Mouse (Mus musculus) thymus, adult 2 months (tissue): Measurements from ENCODE around the gene Chil1. TPM values are rescaled to one million over a fixed set of nuclear protein-coding genes. Genes with fewer than 3 reads are reported as not detected.

Experiments used
- DNase-seq: peaks from one replicate; pipeline ENCODE4 v3.0.0; 2021
- H3K27ac ChIP-seq: fragments of 200-500 bp; 2 replicates; pipeline ENCODE4 v1.5.1; 2012; ENCODE audit warnings: low read length, control low read depth; ENCODE audit not compliant: control insufficient read depth, insufficient read depth
- H3K27me3 ChIP-seq: fragments of 200-500 bp; 2 replicates; pipeline ENCODE4 v1.6.1; 2012; ENCODE audit warnings: mild to moderate bottlenecking, low read length, moderate library complexity, mixed read lengths; ENCODE audit not compliant: control insufficient read depth, insufficient read depth
- H3K36me3 ChIP-seq: fragments of 200-500 bp; 2 replicates; pipeline ENCODE4 v1.6.1; 2012; ENCODE audit warnings: mild to moderate bottlenecking, low read length, moderate library complexity; ENCODE audit not compliant: control insufficient read depth, insufficient read depth
- H3K4me1 ChIP-seq: fragments of 200-500 bp; replicated peaks from 2 replicates; pipeline ENCODE4 v1.6.1; 2012; ENCODE audit warnings: low read length; ENCODE audit not compliant: control insufficient read depth, insufficient read depth
- H3K4me3 ChIP-seq: fragments of 200-500 bp; 2 replicates; pipeline ENCODE4 v1.5.1; 2012; ENCODE audit warnings: mild to moderate bottlenecking, low read length, control low read depth, moderate library complexity; ENCODE audit not compliant: control insufficient read depth, insufficient read depth
- CTCF ChIP-seq: fragments of 200-500 bp; IDR thresholded peaks from 2 replicates; pipeline ENCODE4 v1.5.1; 2012; ENCODE audit warnings: mild to moderate bottlenecking, control low read depth, low read length, moderate library complexity, borderline replicate concordance; ENCODE audit not compliant: control insufficient read depth, poor library complexity, insufficient read depth; ENCODE audit errors: extremely low read depth
- POLR2A ChIP-seq: fragments of 200-500 bp; IDR thresholded peaks from 2 replicates; pipeline ENCODE4 v1.6.1; 2012; ENCODE audit warnings: mild to moderate bottlenecking, low read length, control low read depth, moderate library complexity; ENCODE audit not compliant: control insufficient read depth, poor library complexity, insufficient read depth; ENCODE audit errors: extremely low read depth
- WGBS: fragments of 180-500 bp; shearing (Covaris S2); methylation state at CpG from one replicate; pipeline ENCODE4 v1.1.7; 2018; 5-methylcytosine and 5-hydroxymethylcytosine counted together
- polyA plus RNA-seq: library from polyadenylated mRNA; depleted of rRNA; stranded (reverse); fragments of >200 nt; gene quantifications from 2 replicates; pipeline ENCODE4 v1.2.3, GENCODE M21; 2012

The Chil1 gene
- polyA plus RNA-seq, 1 experiment: 9.5 TPM

DNA sequence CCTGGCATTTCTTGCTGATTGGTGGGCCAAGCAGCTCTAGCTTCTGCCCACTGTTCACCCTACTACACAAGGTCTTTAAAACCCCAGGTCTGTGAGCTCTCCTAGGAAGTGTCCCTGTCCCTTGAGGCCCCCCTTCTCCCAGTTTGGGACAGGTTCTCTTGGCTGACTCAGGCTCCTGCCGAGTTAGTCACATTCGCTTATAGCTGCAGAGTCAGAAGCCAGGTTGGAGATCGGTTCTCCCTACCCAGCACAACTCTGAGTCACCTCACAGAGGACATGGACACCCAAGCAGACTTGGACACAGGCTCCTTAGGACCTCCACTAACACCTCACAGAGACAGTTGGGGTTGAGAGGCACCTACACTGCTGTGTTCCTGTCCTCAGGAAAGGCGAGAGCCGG lies 9.2 kb downstream of the Chil1 start:
- peaks cover 16% of the 10 kb centered on the region for H3K4me1 ChIP-seq
- TF ChIP-seq CTCF: no peak
- no peak for TF ChIP-seq POLR2A
- WGBS: 97% methylated on average over 5 of the region's 5 CpGs

DNA sequence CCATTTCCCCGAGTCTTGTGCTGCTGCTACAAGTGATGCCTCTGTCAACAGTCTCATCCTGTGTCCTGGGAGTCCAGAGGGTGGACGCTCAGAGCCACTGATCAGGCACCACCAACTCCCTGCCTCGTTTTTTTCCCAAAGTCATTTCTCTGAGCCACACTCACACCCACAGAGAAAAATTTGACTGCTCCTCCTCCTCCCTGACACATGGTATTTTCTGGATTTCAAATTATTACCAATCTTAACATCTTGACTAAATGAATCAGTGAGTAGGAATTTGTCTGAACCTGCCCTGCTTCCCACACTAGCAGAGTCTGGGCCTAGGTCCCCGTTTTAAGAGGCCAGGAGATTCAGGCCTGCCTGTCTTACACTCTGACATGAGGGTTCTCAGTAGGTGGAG lies 10.0 kb downstream of the Chil1 start:
- Histone ChIP-seq H3K4me3 (no peak overlapping the region), H3K27me3 (no peaks in the 10 kb centered on the region), H3K4me1 (peaks cover 17% of the 10 kb centered on the region), H3K27ac (no peak overlapping the region), H3K36me3 (no peaks in the 10 kb centered on the region)
- 81% methylated on average over 4 of the region's 4 CpGs for WGBS
- TF ChIP-seq POLR2A (no peak), CTCF (no peak)
- no peak for DNase-seq

More for the DNA sequence above, 9.2 kb downstream of the Chil1 start:
- no peak overlapping the region for H3K27ac ChIP-seq
- no peak for DNase-seq
- H3K4me3 ChIP-seq: no peak overlapping the region
- no peaks in the 10 kb centered on the region for H3K36me3 ChIP-seq
- H3K27me3 ChIP-seq: no peaks in the 10 kb centered on the region

DNA sequence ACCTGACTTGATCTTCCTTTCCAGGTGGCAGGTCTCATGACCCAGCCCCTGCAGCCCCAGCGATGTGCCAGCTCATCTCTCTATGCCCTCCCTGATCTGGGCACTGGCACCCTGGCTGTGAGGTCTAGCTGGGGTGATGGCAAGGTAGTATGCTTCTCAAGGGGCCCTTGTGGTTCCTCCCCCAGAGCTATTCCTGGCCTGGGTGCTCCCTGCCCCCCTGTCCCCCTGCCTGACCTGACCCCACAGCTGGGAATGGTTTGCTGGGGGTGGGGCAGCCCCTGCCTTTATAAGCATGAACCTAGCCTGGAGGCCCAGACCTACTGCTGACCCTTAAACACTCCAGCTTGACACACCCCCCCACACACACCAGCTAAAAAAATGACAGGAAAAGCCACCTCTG lies 11.2 kb downstream of the Chil1 start, which contains the start of gene Mybph:
Gene Mybph, plus strand, starts transcription at position 323 of the 400 bp plus-strand sequence.
- Histone ChIP-seq H3K4me3 (no peak within 1 kb of the TSS), H3K27me3 (no peaks in the 10 kb centered on the region), H3K36me3 (no peaks in the 10 kb centered on the region), H3K27ac (no peak within 1 kb of the TSS), H3K4me1 (peaks cover 17% of the 10 kb centered on the region)
- DNase-seq: no peak
- 93% methylated on average over 1 of the region's 1 CpGs for WGBS
- TF ChIP-seq POLR2A (no peak), CTCF (no peak)

DNA sequence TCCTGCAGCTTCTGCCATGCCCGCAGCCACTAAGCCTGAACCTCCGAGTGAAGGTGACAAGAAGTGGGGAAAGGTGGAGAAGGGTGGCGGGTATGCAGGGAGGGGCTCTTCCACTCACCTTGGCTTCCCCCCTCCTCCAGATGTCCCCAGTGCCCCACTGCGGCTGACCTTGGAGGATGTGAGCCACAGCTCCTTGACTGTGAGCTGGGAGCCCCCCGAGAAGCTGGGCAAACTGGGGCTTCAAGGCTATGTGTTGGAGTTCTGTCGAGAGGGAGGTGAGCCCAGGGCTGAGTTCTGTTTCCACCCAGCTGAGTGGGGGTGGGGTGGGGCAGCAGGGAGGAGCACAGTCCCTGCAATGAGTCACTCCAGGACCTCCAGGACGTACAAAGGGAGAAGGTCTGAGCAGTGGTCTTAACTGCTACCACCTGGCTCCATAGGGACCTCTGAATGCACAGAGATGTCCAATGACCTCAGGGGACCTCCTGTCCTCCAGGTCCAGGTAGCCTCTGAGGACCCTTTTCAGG lies 11.8 kb downstream of the Chil1 start:
- Histone ChIP-seq H3K27ac (no peak overlapping the region), H3K27me3 (no peaks in the 10 kb centered on the region), H3K4me3 (no peak overlapping the region), H3K4me1 (peaks cover 17% of the 10 kb centered on the region), H3K36me3 (no peaks in the 10 kb centered on the region)
- WGBS: 79% methylated on average over 7 of the region's 7 CpGs
- DNase-seq: no peak
- TF ChIP-seq CTCF (no peak), POLR2A (no peak)

DNA sequence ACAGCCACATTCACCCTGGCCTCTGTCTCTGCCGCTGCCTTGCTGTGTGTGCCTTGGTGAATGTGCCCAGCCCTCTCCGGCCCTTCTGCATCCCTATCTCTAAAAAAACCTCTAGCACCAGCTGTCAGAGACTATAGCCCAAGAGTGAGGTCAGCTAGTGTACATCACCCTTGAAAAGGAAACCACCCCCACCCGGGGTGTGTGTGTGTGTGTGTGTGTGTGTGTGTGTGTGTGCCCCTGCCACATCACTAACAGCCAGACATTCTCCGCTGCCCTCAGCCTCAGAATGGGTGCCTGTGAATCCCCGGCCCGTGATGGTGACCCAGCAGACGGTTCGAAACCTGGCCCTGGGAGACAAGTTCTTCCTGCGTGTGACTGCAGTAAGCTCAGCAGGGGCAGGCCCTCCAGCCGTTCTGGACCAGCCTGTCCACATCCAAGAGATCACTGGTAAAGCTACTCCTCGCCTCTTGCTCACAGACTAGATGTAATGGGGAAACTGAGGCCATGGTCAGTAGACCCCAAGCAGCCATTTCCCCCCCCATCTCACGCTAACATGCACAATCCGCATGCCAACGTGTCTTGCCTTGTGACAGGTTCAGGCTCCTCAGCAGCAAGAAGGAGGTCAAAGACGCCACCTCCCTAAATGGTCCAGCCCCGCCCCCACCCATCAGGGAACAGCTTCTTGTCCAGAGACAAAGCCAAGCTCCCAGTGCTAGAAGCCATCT lies 12.5 kb downstream of the Chil1 start:
- Histone ChIP-seq H3K4me1 (peaks cover 12% of the 10 kb centered on the region), H3K27ac (no peak overlapping the region), H3K27me3 (no peaks in the 10 kb centered on the region), H3K4me3 (no peak overlapping the region), H3K36me3 (no peaks in the 10 kb centered on the region)
- WGBS: 76% methylated on average over 16 of the region's 16 CpGs
- no peak for TF ChIP-seq POLR2A
- DNase-seq: no peak

DNA sequence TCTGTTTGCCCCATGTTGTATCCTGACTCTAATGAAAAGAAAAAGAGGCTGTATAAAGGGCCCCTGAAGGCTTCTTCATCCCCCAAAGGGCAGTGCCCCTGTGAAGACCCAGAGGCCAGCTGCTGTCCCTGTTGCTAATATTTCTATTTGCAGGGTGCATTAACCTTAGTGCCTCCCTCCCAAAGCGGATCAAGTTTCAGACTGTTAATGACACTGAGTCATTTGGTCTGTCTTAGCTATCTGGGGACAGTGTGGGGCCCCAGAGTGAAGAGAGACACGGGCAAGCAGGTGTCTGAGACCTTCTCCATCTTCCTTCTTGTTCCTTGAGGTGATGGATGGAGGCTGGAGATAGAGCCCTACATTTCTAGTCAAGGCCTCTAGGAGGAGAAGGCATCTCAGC lies 13.1 kb downstream of the Chil1 start:
- no peaks in the 10 kb centered on the region for H3K27me3 ChIP-seq
- H3K4me3 ChIP-seq: no peak overlapping the region
- no peak for TF ChIP-seq CTCF
- TF ChIP-seq POLR2A: no peak
- H3K36me3 ChIP-seq: no peaks in the 10 kb centered on the region
- peaks cover 12% of the 10 kb centered on the region for H3K4me1 ChIP-seq
- no peak overlapping the region for H3K27ac ChIP-seq
- 48% methylated on average over 2 of the region's 2 CpGs for WGBS
- DNase-seq: no peak
